Mouse (Mus musculus): ENCODE measurements around the gene Olfr114. TPM values are rescaled to one million over a fixed set of nuclear protein-coding genes. Genes with fewer than 3 reads are reported as not detected.

The Olfr114 gene
- polyA plus RNA-seq (2015; fragmentation: Illumina TruSeq; extraction: RNeasy Lipid Tissue Mini Kit (QIAGEN cat#74804); ENCODE audit: insufficient read depth, low read depth, low replicate concordance) = not detected

GRCm38 (mm10) chr17:37592643-37593042, at the start of gene Olfr114:
TSS of gene Olfr114 (minus strand) at chr17:37592743.

DNA sequence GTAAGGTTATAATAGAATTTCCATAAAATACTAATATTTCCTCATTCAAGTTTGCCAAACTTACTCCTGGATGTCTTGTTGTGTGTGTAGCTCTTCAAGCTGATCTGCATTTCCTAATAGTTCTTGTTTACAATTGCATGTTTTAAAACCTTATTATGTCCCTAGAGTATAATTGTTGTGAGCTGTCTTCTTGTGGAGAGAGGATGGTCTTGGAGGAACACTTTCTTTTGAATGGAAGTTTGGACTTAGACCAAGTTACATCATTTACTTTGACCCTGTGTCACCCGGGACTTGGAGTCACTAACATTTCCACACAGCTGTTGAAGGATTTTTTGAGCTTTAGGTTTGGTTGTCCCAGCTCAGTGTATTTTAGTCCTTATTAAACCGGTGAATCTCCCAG, 34.5 kb upstream of the Olfr114 start, which contains the start of the genes Olfr115 and Olfr116:
Gene Olfr115 (minus strand): TSS at position 101 of the 400 bp plus-strand sequence.
Gene Olfr116 (minus strand): TSS at position 191 of the 400 bp plus-strand sequence.

GRCm38 (mm10) chr17:37577563-37577962, 15.0 kb downstream of the Olfr114 start, which contains the start of gene Olfr113:
TSS of gene Olfr113 (minus strand) at chr17:37577663.

GRCm38 (mm10) chr17:37569351-37569750, 23.2 kb downstream of the Olfr114 start, which contains the start of gene Olfr112:
TSS of gene Olfr112 (minus strand) at chr17:37569451.

Other genes starting within 250 kb of the Olfr114 start
- not detected for gene Olfr104-ps, start 233.2 kb downstream of the Olfr114 start, polyA plus RNA-seq (2015; fragmentation: Illumina TruSeq; extraction: RNeasy Lipid Tissue Mini Kit (QIAGEN cat#74804); ENCODE audit: insufficient read depth, low read depth, low replicate concordance)
- gene Olfr105-ps, start 213.7 kb downstream of the Olfr114 start, polyA plus RNA-seq (2015; fragmentation: Illumina TruSeq; extraction: RNeasy Lipid Tissue Mini Kit (QIAGEN cat#74804); ENCODE audit: insufficient read depth, low read depth, low replicate concordance) = not detected
- not detected for gene Olfr106-ps, start 202.3 kb downstream of the Olfr114 start, polyA plus RNA-seq (2015; fragmentation: Illumina TruSeq; extraction: RNeasy Lipid Tissue Mini Kit (QIAGEN cat#74804); ENCODE audit: insufficient read depth, low read depth, low replicate concordance)
- gene Olfr107, start 193.5 kb downstream of the Olfr114 start, polyA plus RNA-seq (2015; fragmentation: Illumina TruSeq; extraction: RNeasy Lipid Tissue Mini Kit (QIAGEN cat#74804); ENCODE audit: insufficient read depth, low read depth, low replicate concordance) = not detected
- gene Olfr108, start 147.3 kb downstream of the Olfr114 start, polyA plus RNA-seq (2015; fragmentation: Illumina TruSeq; extraction: RNeasy Lipid Tissue Mini Kit (QIAGEN cat#74804); ENCODE audit: insufficient read depth, low read depth, low replicate concordance) = not detected
- not detected for gene Olfr109, start 133.8 kb downstream of the Olfr114 start, polyA plus RNA-seq (2015; fragmentation: Illumina TruSeq; extraction: RNeasy Lipid Tissue Mini Kit (QIAGEN cat#74804); ENCODE audit: insufficient read depth, low read depth, low replicate concordance)
- not detected for gene H2-M2, start 109.2 kb downstream of the Olfr114 start, polyA plus RNA-seq (2015; fragmentation: Illumina TruSeq; extraction: RNeasy Lipid Tissue Mini Kit (QIAGEN cat#74804); ENCODE audit: insufficient read depth, low read depth, low replicate concordance)
- not detected for gene Olfr110, start 100.3 kb downstream of the Olfr114 start, polyA plus RNA-seq (2015; fragmentation: Illumina TruSeq; extraction: RNeasy Lipid Tissue Mini Kit (QIAGEN cat#74804); ENCODE audit: insufficient read depth, low read depth, low replicate concordance)
- gene Olfr111, start 84.7 kb downstream of the Olfr114 start, polyA plus RNA-seq (2015; fragmentation: Illumina TruSeq; extraction: RNeasy Lipid Tissue Mini Kit (QIAGEN cat#74804); ENCODE audit: insufficient read depth, low read depth, low replicate concordance) = not detected
- gene Olfr112, start 23.3 kb downstream of the Olfr114 start, polyA plus RNA-seq (2015; fragmentation: Illumina TruSeq; extraction: RNeasy Lipid Tissue Mini Kit (QIAGEN cat#74804); ENCODE audit: insufficient read depth, low read depth, low replicate concordance) = not detected
- gene Olfr113, start 15.1 kb downstream of the Olfr114 start, polyA plus RNA-seq (2015; fragmentation: Illumina TruSeq; extraction: RNeasy Lipid Tissue Mini Kit (QIAGEN cat#74804); ENCODE audit: insufficient read depth, low read depth, low replicate concordance) = not detected
- gene Olfr115, start 34.4 kb upstream of the Olfr114 start, polyA plus RNA-seq (2015; fragmentation: Illumina TruSeq; extraction: RNeasy Lipid Tissue Mini Kit (QIAGEN cat#74804); ENCODE audit: insufficient read depth, low read depth, low replicate concordance) = not detected
- gene Olfr116, start 34.5 kb upstream of the Olfr114 start, polyA plus RNA-seq (2015; fragmentation: Illumina TruSeq; extraction: RNeasy Lipid Tissue Mini Kit (QIAGEN cat#74804); ENCODE audit: insufficient read depth, low read depth, low replicate concordance) = not detected
- not detected for gene Olfr117, start 71.0 kb upstream of the Olfr114 start, polyA plus RNA-seq (2015; fragmentation: Illumina TruSeq; extraction: RNeasy Lipid Tissue Mini Kit (QIAGEN cat#74804); ENCODE audit: insufficient read depth, low read depth, low replicate concordance)
- gene Olfr118, start 74.2 kb upstream of the Olfr114 start, polyA plus RNA-seq (2015; fragmentation: Illumina TruSeq; extraction: RNeasy Lipid Tissue Mini Kit (QIAGEN cat#74804); ENCODE audit: insufficient read depth, low read depth, low replicate concordance) = not detected
- not detected for gene Olfr119, start 103.8 kb upstream of the Olfr114 start, polyA plus RNA-seq (2015; fragmentation: Illumina TruSeq; extraction: RNeasy Lipid Tissue Mini Kit (QIAGEN cat#74804); ENCODE audit: insufficient read depth, low read depth, low replicate concordance)
- gene Olfr120, start 129.1 kb upstream of the Olfr114 start, polyA plus RNA-seq (2015; fragmentation: Illumina TruSeq; extraction: RNeasy Lipid Tissue Mini Kit (QIAGEN cat#74804); ENCODE audit: insufficient read depth, low read depth, low replicate concordance) = not detected
- gene Olfr121, start 156.1 kb upstream of the Olfr114 start, polyA plus RNA-seq (2015; fragmentation: Illumina TruSeq; extraction: RNeasy Lipid Tissue Mini Kit (QIAGEN cat#74804); ENCODE audit: insufficient read depth, low read depth, low replicate concordance) = not detected
- gene Olfr122, start 175.9 kb upstream of the Olfr114 start, polyA plus RNA-seq (2015; fragmentation: Illumina TruSeq; extraction: RNeasy Lipid Tissue Mini Kit (QIAGEN cat#74804); ENCODE audit: insufficient read depth, low read depth, low replicate concordance) = not detected
- gene Olfr123, start 200.8 kb upstream of the Olfr114 start, polyA plus RNA-seq (2015; fragmentation: Illumina TruSeq; extraction: RNeasy Lipid Tissue Mini Kit (QIAGEN cat#74804); ENCODE audit: insufficient read depth, low read depth, low replicate concordance) = not detected
- not detected for gene Olfr124, start 207.1 kb upstream of the Olfr114 start, polyA plus RNA-seq (2015; fragmentation: Illumina TruSeq; extraction: RNeasy Lipid Tissue Mini Kit (QIAGEN cat#74804); ENCODE audit: insufficient read depth, low read depth, low replicate concordance)
- gene Olfr125, start 240.2 kb upstream of the Olfr114 start, polyA plus RNA-seq (2015; fragmentation: Illumina TruSeq; extraction: RNeasy Lipid Tissue Mini Kit (QIAGEN cat#74804); ENCODE audit: insufficient read depth, low read depth, low replicate concordance) = not detected